Mouse (Mus musculus): Measurements from ENCODE around the gene Gm17622.

GRCm38 (mm10) chr13:96514154-96514942 lies 23.8 kb downstream of the Gm17622 start:
- no peak for TF ChIP-seq CTCF (IDR thresholded peaks at IDR 0.05; ENCODE audit: low read depth)
- no peak for TF ChIP-seq EP300 (IDR thresholded peaks at IDR 0.05; ENCODE audit: low read depth)

Data from heart, postnatal 0 days (tissue).